Mouse (Mus musculus) cerebellum, adult 9-11 months (tissue): ENCODE measurements at regions not wholly inside any gene's neighbourhood (a gene's known extent, or its start where the extent isn't known, plus 50 kb on each side); places are given as distances from the start of the nearest gene placed in this dataset.

ENCODE experiments used
- DNase-seq: peaks from one replicate; pipeline ENCODE4 v3.0.0; 2022

DNA sequence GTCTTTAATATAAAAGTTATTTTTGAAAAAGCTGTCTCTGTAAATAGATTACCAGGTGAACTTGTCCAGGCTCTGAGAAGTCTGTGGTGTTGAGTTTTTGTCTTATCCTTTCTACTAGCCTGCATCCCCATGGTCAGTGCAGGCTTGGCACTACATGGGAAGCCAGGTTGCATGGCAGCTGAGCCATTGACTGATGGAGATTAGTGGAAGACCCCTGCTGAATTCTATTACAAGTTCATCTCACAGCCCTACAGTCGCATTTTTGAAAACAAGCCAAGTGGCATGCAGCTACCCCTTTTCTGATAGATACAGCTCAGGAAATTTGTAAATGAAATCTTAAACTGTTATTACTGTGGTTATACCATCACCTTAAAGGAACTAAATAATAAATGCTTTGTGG lies 101.2 kb upstream of the Fam184a start:
- no peak for DNase-seq

DNA sequence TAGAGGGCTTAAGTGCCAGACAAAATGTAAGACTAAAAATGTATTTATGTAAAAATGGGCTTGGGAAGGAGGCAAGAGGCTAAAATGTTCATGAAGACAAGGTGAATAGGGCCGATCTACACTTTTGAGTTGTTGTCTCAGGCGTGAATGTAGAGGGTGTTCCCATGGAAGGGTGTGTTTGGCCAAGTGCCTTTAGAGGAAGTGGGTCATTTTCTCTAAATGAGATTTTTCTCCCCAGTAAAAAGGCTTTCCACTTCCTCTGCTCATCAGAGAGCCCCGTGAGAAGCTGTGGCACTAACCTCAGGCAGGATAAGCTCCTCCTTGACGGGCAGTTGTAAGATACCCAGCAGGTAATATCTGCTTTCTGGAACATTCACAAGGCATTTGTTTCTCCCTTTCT lies 99.6 kb upstream of the Fam184a start:
- DNase-seq = no peak

DNA sequence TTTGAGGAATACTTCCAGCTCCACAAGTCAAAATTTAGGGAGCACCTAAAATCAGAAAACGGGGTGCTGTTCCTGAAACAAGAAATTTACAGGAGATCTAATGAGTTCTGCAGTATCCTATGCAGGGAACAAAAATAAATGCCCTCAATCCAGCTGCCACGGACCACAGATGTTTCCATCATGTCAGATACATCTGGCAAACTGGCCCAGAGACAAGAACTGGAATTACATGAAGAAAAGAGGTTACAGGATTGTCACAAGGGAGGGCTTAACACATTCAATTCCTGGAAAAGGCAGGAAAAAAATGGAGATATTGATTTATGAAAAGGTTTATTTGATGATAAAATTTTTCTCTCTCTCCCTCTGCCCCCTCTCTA lies 62.3 kb upstream of the Fam184a start:
- DNase-seq = no peak

DNA sequence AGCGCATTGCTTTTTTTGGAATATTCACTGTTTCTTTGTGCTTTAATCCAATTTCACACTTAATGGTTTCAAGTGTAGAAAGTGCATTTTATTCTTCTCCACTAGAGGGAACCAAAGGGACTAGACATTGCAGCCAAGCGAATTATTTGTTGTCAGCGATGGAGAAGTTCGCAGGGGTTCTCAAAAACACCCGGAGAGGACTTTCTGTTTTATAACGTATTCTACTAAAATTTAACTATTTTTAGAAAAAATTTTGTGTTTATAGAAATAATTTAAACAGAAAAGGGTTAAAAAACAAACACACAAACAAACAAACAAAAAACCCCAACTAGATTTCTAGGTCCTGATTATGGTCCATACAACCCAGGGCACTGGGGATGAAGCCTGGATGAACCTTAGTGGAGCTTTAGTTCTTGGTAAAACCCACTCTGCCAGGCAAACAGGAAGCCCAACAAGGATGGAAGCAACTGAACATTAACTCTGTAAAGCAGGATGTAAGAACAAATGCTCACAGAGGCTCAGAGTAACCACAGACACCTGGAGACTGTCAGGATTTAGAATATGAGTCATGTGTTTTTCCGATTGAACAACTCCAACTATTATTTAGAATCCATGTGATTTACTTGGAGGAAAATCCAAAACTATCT lies 61.8 kb upstream of the Fam184a start:
- no peak for DNase-seq

DNA sequence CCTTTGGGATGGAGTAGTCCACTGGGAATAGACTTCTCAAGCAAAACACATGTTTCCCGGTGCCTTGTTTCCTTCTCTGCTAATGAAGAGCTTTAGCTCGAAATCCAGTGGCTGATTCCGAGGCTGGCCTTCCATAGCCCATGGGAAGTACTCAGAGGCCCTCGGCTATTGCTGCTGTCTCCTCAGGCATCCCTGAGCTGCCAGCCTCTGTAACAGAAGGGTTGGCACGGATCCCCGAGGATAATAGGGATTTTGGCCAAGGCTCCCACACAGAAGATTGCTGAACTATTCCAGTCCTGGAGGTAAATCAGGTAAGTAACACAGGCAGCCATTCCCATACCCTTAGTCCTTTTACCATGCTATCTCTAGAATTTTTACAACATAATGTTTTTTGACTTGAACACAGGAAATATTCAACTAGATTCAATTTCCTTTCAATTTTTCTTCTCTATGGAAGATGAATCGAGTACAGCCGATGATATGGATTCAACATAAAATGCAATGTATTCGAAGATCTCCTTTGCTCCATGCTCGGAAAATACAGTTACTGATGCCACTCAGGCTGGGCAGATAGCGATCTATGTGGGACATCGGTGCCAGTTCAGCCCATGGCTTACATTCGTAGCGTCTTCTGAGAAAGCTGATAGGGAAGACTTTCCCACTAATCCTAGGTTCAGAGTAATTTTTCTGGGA lies 61.1 kb upstream of the Fam184a start:
- peak; percentile 78 for DNase-seq

DNA sequence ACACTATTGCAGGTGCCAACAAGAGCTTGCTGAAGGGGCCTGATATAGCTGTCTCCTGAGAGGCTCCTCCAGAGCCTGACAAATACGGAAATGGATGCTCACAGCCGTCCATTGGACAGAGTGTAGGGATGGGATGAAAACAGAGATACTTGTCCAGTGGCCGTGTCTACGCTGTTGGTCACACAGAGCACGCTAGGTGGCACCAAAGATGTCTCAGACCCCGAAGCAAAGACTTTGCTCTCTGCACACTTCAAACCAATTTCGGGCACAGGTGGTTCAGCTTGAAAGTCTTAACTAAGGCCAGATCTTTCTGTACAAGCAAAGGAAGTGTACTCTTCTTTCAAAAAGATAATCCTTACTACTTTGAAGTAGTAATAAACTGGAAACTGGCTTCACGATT lies 55.8 kb upstream of the Fam184a start:
- no peak for DNase-seq

DNA sequence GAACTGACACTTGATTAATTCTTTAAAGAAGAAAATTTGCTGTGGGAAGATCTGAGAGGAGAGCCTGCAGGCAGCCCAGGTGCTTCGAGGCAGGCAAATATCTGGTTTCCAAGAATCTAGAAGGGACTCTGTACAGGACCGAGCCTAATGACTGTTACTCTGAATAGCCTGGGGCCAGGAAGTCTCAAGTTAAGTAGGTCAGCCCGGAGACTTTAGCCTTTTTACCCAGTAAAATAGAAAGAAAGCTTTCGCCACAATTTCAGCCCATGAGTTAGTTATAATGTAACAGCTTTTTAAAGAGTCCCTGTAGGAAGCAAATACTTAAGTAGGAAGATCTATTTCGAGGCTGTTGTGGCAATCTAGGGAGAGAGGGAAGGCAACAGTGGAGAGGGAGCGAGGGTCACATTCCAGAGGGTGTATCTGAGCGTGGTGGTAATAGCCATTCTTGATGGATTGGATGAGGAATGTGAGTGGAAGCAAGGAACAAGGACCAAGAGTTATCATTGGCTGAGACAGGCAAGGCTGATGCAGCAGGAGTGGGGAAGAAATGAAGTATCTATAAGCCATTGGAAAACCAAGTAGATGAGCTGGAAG lies 50.2 kb upstream of the Fam184a start:
- DNase-seq = no peak
